Mouse (Mus musculus) lung, postnatal 0 days (tissue): ENCODE data around the gene Zfp229. TPM values are rescaled to one million over a fixed set of nuclear protein-coding genes. Genes with fewer than 3 reads are reported as not detected.
"Not testable (repeated sequence)": the region's sequence is repeated elsewhere in the genome, so short reads cannot be mapped to it uniquely, and the experiment has no call there.

Experiments
- ATAC-seq: fragments of 200-750 bp; cut with Nextera tagmentation; 2 replicates; pipeline ENCODE4 v1.8.0; 2017; ENCODE audit warnings: moderate library complexity
- DNase-seq: peaks from one replicate; pipeline ENCODE4 v3.0.0-alpha.2; 2016; ENCODE audit warnings: low spot score
- H3K27ac ChIP-seq: fragments of 300-500 bp; sonication (generic); 2 replicates; pipeline ENCODE4 v1.5.1; 2014; ENCODE audit warnings: antibody characterized with exemption, mild to moderate bottlenecking, low read length, mixed read lengths
- H3K27me3 ChIP-seq: fragments of 300-500 bp; sonication (generic); replicated peaks from 2 replicates; pipeline ENCODE4 v1.6.1; 2014; ENCODE audit warnings: low read length, mixed read lengths; ENCODE audit not compliant: insufficient read depth
- H3K36me3 ChIP-seq: fragments of 300-500 bp; sonication (generic); 2 replicates; pipeline ENCODE4 v1.6.1; 2014; ENCODE audit warnings: low read length, mixed read lengths; ENCODE audit not compliant: insufficient read depth
- H3K4me1 ChIP-seq: fragments of 300-500 bp; sonication (generic); 2 replicates; pipeline ENCODE4 v1.6.1; 2014; ENCODE audit warnings: antibody characterized with exemption, low read depth, low read length, mixed read lengths; ENCODE audit not compliant: insufficient read depth
- H3K4me2 ChIP-seq: fragments of 300-500 bp; sonication (generic); replicated peaks from 2 replicates; pipeline ENCODE4 v1.6.1; 2014; ENCODE audit warnings: low read depth, mild to moderate bottlenecking, low read length, moderate library complexity, mixed read lengths
- H3K4me3 ChIP-seq: fragments of 300-500 bp; sonication (generic); 2 replicates; pipeline ENCODE4 v1.5.1; 2014; ENCODE audit warnings: low read depth, low read length
- H3K9ac ChIP-seq: fragments of 300-500 bp; sonication (generic); replicated peaks from 2 replicates; pipeline ENCODE4 v1.6.1; 2014; ENCODE audit warnings: low read depth, mild to moderate bottlenecking
- H3K9me3 ChIP-seq: fragments of 300-500 bp; sonication (generic); 2 replicates; pipeline ENCODE4 v1.6.1; 2016; ENCODE audit warnings: low read length, mixed read lengths
- CTCF ChIP-seq: IDR thresholded peaks from 2 replicates; pipeline ENCODE4 v1.5.1; 2016; ENCODE audit warnings: antibody characterized with exemption, mild to moderate bottlenecking
- EP300 ChIP-seq: IDR thresholded peaks from 2 replicates; pipeline ENCODE4 v1.6.1; 2016; ENCODE audit warnings: antibody characterized with exemption, mild to moderate bottlenecking, control low read depth
- WGBS: fragments of 180-500 bp; shearing (Covaris S2); extraction: QIAGEN DNeasy Blood & Tissue Kit; methylation state at CpG from one replicate; pipeline ENCODE4 v1.1.7; 2014; 5-methylcytosine and 5-hydroxymethylcytosine counted together
- polyA plus RNA-seq: library from polyadenylated mRNA; unstranded; fragments of >200 nt; fragmentation: Nextera tagmentation; extraction: Ambion mirVana; gene quantifications from 2 replicates; pipeline ENCODE4 v1.2.1, GENCODE M21; 2015

Gene Zfp229
- polyA plus RNA-seq, 1 experiment from 2014 or later, result 3.5 TPM

DNA sequence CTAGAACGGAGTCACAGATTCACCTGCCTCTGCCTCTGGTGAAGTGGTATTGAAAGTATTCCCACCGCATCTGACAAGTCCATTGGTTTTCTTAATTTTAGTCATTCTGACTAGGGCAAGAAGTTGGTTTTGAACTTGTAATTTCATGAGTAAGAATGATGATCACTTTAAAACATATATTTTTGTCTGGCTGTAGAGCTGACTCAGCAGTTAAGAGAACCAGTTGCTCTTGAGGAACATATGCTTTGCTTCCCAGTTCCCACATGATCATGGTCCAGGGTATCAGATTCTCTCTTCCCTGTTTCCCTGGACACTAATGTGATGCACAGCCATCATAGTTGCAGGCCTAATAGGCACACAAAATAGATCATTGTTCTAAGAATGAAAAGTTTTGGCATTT is 39.7 kb downstream of the Zfp229 start:
- ATAC-seq, result no peak
- no peaks in the 10 kb centered on the region for H3K27me3 ChIP-seq

DNA sequence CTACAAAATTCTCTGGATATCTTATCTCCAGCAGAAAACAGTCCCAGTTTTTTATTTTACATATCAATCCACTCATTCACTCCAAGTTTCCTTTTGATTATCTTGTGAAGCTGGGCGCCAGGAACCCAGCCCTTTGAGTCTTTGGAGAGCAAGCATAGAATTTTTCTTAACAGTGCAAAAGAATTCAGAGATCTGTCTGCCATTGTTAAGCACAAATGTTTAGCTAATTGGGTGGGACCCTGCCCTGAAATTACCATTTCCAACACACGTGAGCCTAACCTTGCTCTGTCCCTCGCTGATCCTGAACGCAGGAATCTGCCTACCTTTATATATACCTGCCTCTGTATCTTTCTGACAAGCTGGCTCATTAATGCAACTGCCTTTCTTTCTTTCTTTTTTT is 61.7 kb downstream of the Zfp229 start:
- ATAC-seq, result no peak
- no peak for DNase-seq
- TF ChIP-seq EP300 (no peak), CTCF (no peak)
- Histone ChIP-seq H3K27ac (no peak overlapping the region), H3K9ac (no peak overlapping the region), H3K4me3 (no peak overlapping the region), H3K4me1 (no peaks in the 10 kb centered on the region), H3K27me3 (no peaks in the 10 kb centered on the region), H3K9me3 (no peaks in the 10 kb centered on the region), H3K36me3 (no peaks in the 10 kb centered on the region), H3K4me2 (no peak overlapping the region)
- 80% methylated on average over 4 of the region's 4 CpGs for WGBS

More for the DNA sequence above, 39.7 kb downstream of the Zfp229 start:
- no peaks in the 10 kb centered on the region for H3K36me3 ChIP-seq
- DNase-seq, result no peak
- H3K4me3 ChIP-seq, result no peak overlapping the region
- no peaks in the 10 kb centered on the region for H3K9me3 ChIP-seq
- 86% methylated on average over 2 of the region's 2 CpGs for WGBS
- H3K27ac ChIP-seq, result no peak overlapping the region
- H3K4me1 ChIP-seq, result no peaks in the 10 kb centered on the region
- no peak overlapping the region for H3K9ac ChIP-seq
- no peak overlapping the region for H3K4me2 ChIP-seq
- TF ChIP-seq EP300 (no peak), CTCF (no peak)

DNA sequence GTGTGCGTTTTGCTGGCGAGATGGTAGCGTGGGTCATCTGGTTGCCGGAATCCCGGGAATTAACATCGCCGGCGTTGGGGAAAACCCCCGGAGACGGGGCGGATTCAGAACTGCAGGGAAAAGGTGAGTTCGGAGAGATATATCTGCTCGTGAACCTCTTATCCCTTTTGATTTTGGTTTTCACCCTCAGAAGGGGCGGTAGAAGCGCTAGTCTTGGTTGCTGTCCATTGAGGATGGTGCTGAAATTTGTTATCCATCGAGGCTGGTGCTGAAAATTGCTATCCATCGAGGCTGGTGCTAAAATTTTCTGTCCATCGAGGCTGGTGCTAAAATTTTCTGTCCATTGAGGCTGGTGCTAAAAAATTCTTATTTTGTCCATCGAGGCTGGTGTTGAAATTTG is 70.8 kb downstream of the Zfp229 start:
- H3K9ac ChIP-seq, H3K4me1 ChIP-seq, DNase-seq, H3K4me3 ChIP-seq, ATAC-seq, H3K27me3 ChIP-seq, H3K27ac ChIP-seq, H3K4me2 ChIP-seq, H3K9me3 ChIP-seq, H3K36me3 ChIP-seq: not testable (repeated sequence)
- whole genome bisulfite sequencing, result 41% methylated on average over 18 of the region's 19 CpGs

Other genes starting within 250 kb of the Zfp229 start
- 8.8 and 9.0 TPM in 2 replicates for gene Zfp53, start 241.8 kb upstream of the Zfp229 start, polyA plus RNA-seq
- gene Zfp52, start 195.3 kb upstream of the Zfp229 start, polyA plus RNA-seq, result 3.4 and 3.9 TPM in 2 replicates
- 12.7 TPM in 2 replicates for gene Zfp948, start 163.8 kb upstream of the Zfp229 start, polyA plus RNA-seq
- 1.8 and 2.1 TPM in 2 replicates for gene Zfp983, start 80.2 kb upstream of the Zfp229 start, polyA plus RNA-seq
- gene Gm10226, start 38.9 kb upstream of the Zfp229 start, polyA plus RNA-seq, result 3.6 and 4.1 TPM in 2 replicates
- 6.6 and 6.7 TPM in 2 replicates for gene Zfp760, start 23.1 kb upstream of the Zfp229 start, polyA plus RNA-seq
- gene Zfp820, start 115.0 kb downstream of the Zfp229 start, polyA plus RNA-seq, result 4.3 and 4.8 TPM in 2 replicates
- gene Zfp995, start 179.1 kb downstream of the Zfp229 start, polyA plus RNA-seq, result 4.7 and 6.7 TPM in 2 replicates
- 9.5 and 10.5 TPM in 2 replicates for gene Zfp942, start 231.7 kb downstream of the Zfp229 start, polyA plus RNA-seq
- gene Zfp943, start 231.8 kb downstream of the Zfp229 start, polyA plus RNA-seq, result 12.0 and 12.6 TPM in 2 replicates